Mouse (Mus musculus) cerebellum, postnatal 4 days (tissue): Measurements from ENCODE around the gene 4930467E23Rik.
"Not testable (repeated sequence)": the region's sequence is repeated elsewhere in the genome, so short reads cannot be mapped to it uniquely, and the experiment has no call there.

Experiments
- DNase-seq, 2 experiments: peaks; one replicate each; pipeline ENCODE4 v3.0.0; 2022; ENCODE audit warnings: low spot score in 2 of 2, mixed read lengths in 1 of 2

The 4930467E23Rik gene

GRCm38 (mm10) chr8:19781328-19782114, 52.1 kb downstream of the 4930467E23Rik start:
- DNase-seq, result not testable (repeated sequence)

GRCm38 (mm10) chr8:19782736-19783135, 53.4 kb downstream of the 4930467E23Rik start:
- peak in 1 of 2 experiments; percentile 21 for DNase-seq

GRCm38 (mm10) chr8:19783860-19784259, 54.5 kb downstream of the 4930467E23Rik start:
- DNase-seq, result not testable (repeated sequence)

GRCm38 (mm10) chr8:19784554-19785364, 55.4 kb downstream of the 4930467E23Rik start:
- peak; percentile 99 to 100 for DNase-seq

- DNase-seq, result not testable (repeated sequence)
Measured at GRCm38 (mm10) chr8:19792696-19793095, 63.3 kb downstream of the 4930467E23Rik start.
